In the genomic region with DNA sequence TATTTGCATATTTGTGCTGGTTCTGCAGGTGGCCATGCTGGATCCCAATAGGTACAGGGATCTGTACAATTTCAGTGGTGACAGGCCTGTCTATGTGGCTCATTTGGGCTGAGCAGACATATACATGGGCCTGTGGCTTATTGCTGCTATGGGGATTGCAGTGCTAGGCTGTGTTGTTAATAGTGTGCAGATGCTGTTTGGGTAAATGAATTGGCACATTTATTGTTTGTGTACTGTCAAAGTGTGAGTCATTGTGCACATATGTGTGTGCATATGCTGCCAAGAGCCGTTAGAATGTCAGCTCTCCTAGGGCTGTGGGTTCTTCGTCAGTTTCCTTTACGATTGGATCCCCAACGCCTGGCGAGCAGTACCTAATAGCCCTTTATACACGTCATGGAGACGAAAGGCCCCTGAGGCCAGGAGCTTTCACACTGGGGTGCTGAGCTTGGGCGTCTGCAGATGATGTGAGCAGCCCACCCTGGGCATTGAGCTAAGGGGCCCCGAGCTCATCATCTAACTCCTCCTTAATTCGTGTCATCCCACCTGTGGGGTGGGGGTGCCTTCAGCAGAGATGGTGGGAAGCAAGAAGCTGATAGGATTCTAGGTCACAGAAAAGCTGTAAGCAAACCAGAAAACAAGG, we compare ENCODE assay signal across 9 mouse cellular contexts. TPM values are rescaled to one million over a fixed set of nuclear protein-coding genes. Genes with fewer than 3 reads are reported as not detected.
DNase-seq lines count a peak whose midpoint lies in the region; ATAC-seq lines count a peak whose summit lies in the region.
"Had no signal": no experiment of that assay in that cellular context is flagged by ENCODE, and none has a peak within 500 bp of the region (broad histone marks: within the 10 kb centered on the region; RNA-seq: fewer than 3 reads in every experiment).

No protein-coding gene starts in this region.

- H3K4me3 ChIP-seq in hindbrain, embryonic 14.5 days (replicated peaks; ENCODE audit: low read length): no peak overlapping the region
- no peak overlapping the region for H3K4me3 ChIP-seq in hindbrain, embryonic 11.5 days (ENCODE audit: low read depth, low read length)
- peak overlapping the region; percentile 50 for H3K4me3 ChIP-seq in megakaryocyte, embryonic 14.5 days (replicated peaks)
- H3K4me3 ChIP-seq in embryonic facial prominence, embryonic 14.5 days (ENCODE audit: low read depth, low read length): no peak overlapping the region
- no peak overlapping the region for H3K4me3 ChIP-seq in stomach, embryonic 16.5 days (replicated peaks; ENCODE audit: low read length)

- peak; percentile 31; the same call in 1 of the 2 replicates for ATAC-seq in hindbrain, embryonic 14.5 days (ENCODE audit: low FRiP score)
- ATAC-seq in hindbrain, embryonic 11.5 days (ENCODE audit: low FRiP score): no peak
- ATAC-seq in megakaryocyte, adult 5-6 weeks (ENCODE audit: poor library complexity, severe bottlenecking): no peak
- peak; percentile 3; the same call in 1 of the 2 replicates for ATAC-seq in embryonic facial prominence, embryonic 14.5 days (ENCODE audit: low read depth)
- ATAC-seq in stomach, embryonic 16.5 days (ENCODE audit: insufficient read depth, low FRiP score): no peak

- no peak for DNase-seq in hindbrain, embryonic 14.5 days (ENCODE audit: low spot score)
- no peak for DNase-seq in hindbrain, embryonic 11.5 days (ENCODE audit: low spot score)
- DNase-seq in embryonic facial prominence, embryonic 14.5 days (ENCODE audit: low spot score): peak; percentile 56
- DNase-seq in embryo, embryonic 9.5 days (ENCODE audit: extremely low spot score): no peak
- DNase-seq: kidney, adult 18-20 months had no signal

- H3K27me3 ChIP-seq in hindbrain, embryonic 14.5 days (ENCODE audit: control insufficient read depth, insufficient read depth, low read length): no peaks in the 10 kb centered on the region
- H3K27me3 ChIP-seq in hindbrain, embryonic 11.5 days (ENCODE audit: control insufficient read depth, insufficient read depth, low read length): no peaks in the 10 kb centered on the region
- H3K27me3 ChIP-seq in megakaryocyte, embryonic 14.5 days (replicated peaks): no peaks in the 10 kb centered on the region
- no peaks in the 10 kb centered on the region for H3K27me3 ChIP-seq in embryonic facial prominence, embryonic 14.5 days (replicated peaks; ENCODE audit: control insufficient read depth, insufficient read depth, low read length)
- H3K27me3 ChIP-seq in stomach, embryonic 16.5 days (ENCODE audit: control insufficient read depth, insufficient read depth, low read length): no peaks in the 10 kb centered on the region

- no peak overlapping the region for H3K9ac ChIP-seq in hindbrain, embryonic 14.5 days
- H3K9ac ChIP-seq in hindbrain, embryonic 11.5 days (ENCODE audit: low read depth, low read length): no peak overlapping the region
- H3K9ac ChIP-seq in embryonic facial prominence, embryonic 14.5 days (ENCODE audit: low read depth, low read length): no peak overlapping the region
- peak overlapping the region; percentile 31; the same call in 1 of the 2 replicates for H3K9ac ChIP-seq in stomach, embryonic 16.5 days (ENCODE audit: low read length)

- H3K36me3 ChIP-seq in hindbrain, embryonic 14.5 days (replicated peaks; ENCODE audit: control insufficient read depth, insufficient read depth): no peaks in the 10 kb centered on the region
- H3K36me3 ChIP-seq in hindbrain, embryonic 11.5 days (ENCODE audit: control insufficient read depth, insufficient read depth, low read length): no peaks in the 10 kb centered on the region
- peaks cover 98% of the 10 kb centered on the region for H3K36me3 ChIP-seq in megakaryocyte, embryonic 14.5 days (replicated peaks; ENCODE audit: low read length)
- H3K36me3 ChIP-seq in embryonic facial prominence, embryonic 14.5 days (ENCODE audit: control insufficient read depth, insufficient read depth, low read length): no peaks in the 10 kb centered on the region
- no peaks in the 10 kb centered on the region for H3K36me3 ChIP-seq in stomach, embryonic 16.5 days (ENCODE audit: control insufficient read depth, insufficient read depth, low read length)
- H3K36me3 ChIP-seq: heart, embryonic 13.5 days had no signal

- no peak overlapping the region for H3K27ac ChIP-seq in hindbrain, embryonic 14.5 days
- no peak overlapping the region for H3K27ac ChIP-seq in hindbrain, embryonic 11.5 days (ENCODE audit: low read depth, low read length)
- no peak overlapping the region for H3K27ac ChIP-seq in embryonic facial prominence, embryonic 14.5 days (replicated peaks; ENCODE audit: low read depth, low read length)
- H3K27ac ChIP-seq in stomach, embryonic 16.5 days (ENCODE audit: low read length): peak overlapping the region; percentile 92

- no peaks in the 10 kb centered on the region for H3K9me3 ChIP-seq in hindbrain, embryonic 14.5 days (ENCODE audit: control insufficient read depth, low read length)
- H3K9me3 ChIP-seq in hindbrain, embryonic 11.5 days (ENCODE audit: control insufficient read depth, low read length): no peaks in the 10 kb centered on the region
- H3K9me3 ChIP-seq in megakaryocyte, embryonic 14.5 days: no peaks in the 10 kb centered on the region
- no peaks in the 10 kb centered on the region for H3K9me3 ChIP-seq in embryonic facial prominence, embryonic 14.5 days (ENCODE audit: control insufficient read depth, low read length)
- H3K9me3 ChIP-seq in stomach, embryonic 16.5 days (replicated peaks; ENCODE audit: control insufficient read depth, low read length): no peaks in the 10 kb centered on the region
- H3K9me3 ChIP-seq: heart, embryonic 13.5 days had no signal

- 66% methylated on average over 10 of the region's 10 CpGs for WGBS in hindbrain, embryonic 14.5 days
- 84% methylated on average over 10 of the region's 10 CpGs for whole genome bisulfite sequencing in hindbrain, embryonic 11.5 days
- WGBS in embryonic facial prominence, embryonic 14.5 days: 71% methylated on average over 10 of the region's 10 CpGs
- WGBS in stomach, embryonic 16.5 days: 75% methylated on average over 10 of the region's 10 CpGs

- H3K4me1 ChIP-seq in hindbrain, embryonic 14.5 days (replicated peaks; ENCODE audit: control insufficient read depth, insufficient read depth, low read length): 0 out of 2 replicates have a peak, but pooled peaks cover 5% of the 10 kb centered on the region
- no peaks in the 10 kb centered on the region for H3K4me1 ChIP-seq in hindbrain, embryonic 11.5 days (replicated peaks; ENCODE audit: control insufficient read depth, insufficient read depth, low read length)
- peaks cover 98% of the 10 kb centered on the region for H3K4me1 ChIP-seq in megakaryocyte, embryonic 14.5 days
- H3K4me1 ChIP-seq in embryonic facial prominence, embryonic 14.5 days (ENCODE audit: control insufficient read depth, insufficient read depth, low read length): peaks cover 5% of the 10 kb centered on the region; the same call in 1 of the 2 replicates
- peaks cover 20% of the 10 kb centered on the region for H3K4me1 ChIP-seq in stomach, embryonic 16.5 days (ENCODE audit: control insufficient read depth, insufficient read depth, low read length)

- no peak overlapping the region for H3K4me2 ChIP-seq in hindbrain, embryonic 14.5 days (replicated peaks)
- H3K4me2 ChIP-seq in hindbrain, embryonic 11.5 days (replicated peaks; ENCODE audit: low read depth, low read length): no peak overlapping the region
- H3K4me2 ChIP-seq in embryonic facial prominence, embryonic 14.5 days (ENCODE audit: low read depth, low read length): no peak overlapping the region
- no peak overlapping the region for H3K4me2 ChIP-seq in stomach, embryonic 16.5 days (ENCODE audit: low read depth, low read length)

RNA-seq across cellular contexts. Expression of a gene that starts 29.0 kb away (rescaled TPM):
- polyA plus RNA-seq in hindbrain, embryonic 14.5 days (2014; fragmentation: Nextera tagmentation; extraction: Ambion mirVana): 11.3 and 11.5 TPM in 2 replicates
- polyA plus RNA-seq in hindbrain, embryonic 11.5 days (2014; fragmentation: Nextera tagmentation; extraction: Ambion mirVana): 13.9 and 14.2 TPM in 2 replicates
- polyA plus RNA-seq in megakaryocyte, embryonic 14.5 days (2012; ENCODE audit: insufficient read depth, low replicate concordance): 143 and 148 TPM in 2 replicates
- total RNA-seq in megakaryocyte, adult 5-6 weeks (2015): 141 and 152 TPM in 2 replicates
- total RNA-seq in megakaryocyte, adult 5-6 weeks (2017): 211 and 245 TPM in 2 replicates
- 75.5 and 82.3 TPM in 2 replicates for polyA plus RNA-seq in embryonic facial prominence, embryonic 14.5 days (2014; fragmentation: Nextera tagmentation; extraction: Ambion mirVana)
- 105 and 111 TPM in 2 replicates for polyA plus RNA-seq in stomach, embryonic 16.5 days (2015; fragmentation: Nextera tagmentation; extraction: Ambion mirVana)

RNA-seq across cellular contexts. Expression of a gene that starts 33.9 kb away (rescaled TPM):
- 1.3 TPM in 1 of 2 replicates, not detected in the other for polyA plus RNA-seq in hindbrain, embryonic 14.5 days (2014; fragmentation: Nextera tagmentation; extraction: Ambion mirVana)
- 0.99 TPM in 1 of 2 replicates, not detected in the other for polyA plus RNA-seq in hindbrain, embryonic 11.5 days (2014; fragmentation: Nextera tagmentation; extraction: Ambion mirVana)
- polyA plus RNA-seq in megakaryocyte, embryonic 14.5 days (2012; ENCODE audit: insufficient read depth, low replicate concordance): 1.4 TPM in 1 of 2 replicates, not detected in the other
- total RNA-seq in megakaryocyte, adult 5-6 weeks (2015): 10.2 TPM in 1 of 2 replicates, not detected in the other
- total RNA-seq in megakaryocyte, adult 5-6 weeks (2017): 35.6 TPM in 1 of 2 replicates, not detected in the other
- polyA plus RNA-seq in embryonic facial prominence, embryonic 14.5 days (2014; fragmentation: Nextera tagmentation; extraction: Ambion mirVana): not detected in 2 replicates
- polyA plus RNA-seq in stomach, embryonic 16.5 days (2015; fragmentation: Nextera tagmentation; extraction: Ambion mirVana): 5.4 and 5.7 TPM in 2 replicates
- polyA plus RNA-seq: heart, embryonic 13.5 days had no signal

RNA-seq across cellular contexts. Expression of a gene that starts 44.7 kb away (rescaled TPM):
- polyA plus RNA-seq in hindbrain, embryonic 14.5 days (2014; fragmentation: Nextera tagmentation; extraction: Ambion mirVana): 25.9 and 26.6 TPM in 2 replicates
- 14.4 and 17.8 TPM in 2 replicates for polyA plus RNA-seq in hindbrain, embryonic 11.5 days (2014; fragmentation: Nextera tagmentation; extraction: Ambion mirVana)
- polyA plus RNA-seq in megakaryocyte, embryonic 14.5 days (2012; ENCODE audit: insufficient read depth, low replicate concordance): 0.54 and 0.63 TPM in 2 replicates
- total RNA-seq in megakaryocyte, adult 5-6 weeks (2015): 35.4 and 37.5 TPM in 2 replicates
- 25.7 and 65.8 TPM in 2 replicates for total RNA-seq in megakaryocyte, adult 5-6 weeks (2017)
- polyA plus RNA-seq in embryonic facial prominence, embryonic 14.5 days (2014; fragmentation: Nextera tagmentation; extraction: Ambion mirVana): 32.1 and 33.0 TPM in 2 replicates
- polyA plus RNA-seq in stomach, embryonic 16.5 days (2015; fragmentation: Nextera tagmentation; extraction: Ambion mirVana): 16.0 and 19.0 TPM in 2 replicates

RNA-seq across cellular contexts. Expression of a gene that starts 59.9 kb away (rescaled TPM):
- polyA plus RNA-seq in hindbrain, embryonic 14.5 days (2014; fragmentation: Nextera tagmentation; extraction: Ambion mirVana): 12.7 and 14.3 TPM in 2 replicates
- polyA plus RNA-seq in hindbrain, embryonic 11.5 days (2014; fragmentation: Nextera tagmentation; extraction: Ambion mirVana): 8.1 and 8.7 TPM in 2 replicates
- 236 and 315 TPM in 2 replicates for polyA plus RNA-seq in megakaryocyte, embryonic 14.5 days (2012; ENCODE audit: insufficient read depth, low replicate concordance)
- total RNA-seq in megakaryocyte, adult 5-6 weeks (2015): 22.3 and 23.9 TPM in 2 replicates
- 8.2 and 8.4 TPM in 2 replicates for total RNA-seq in megakaryocyte, adult 5-6 weeks (2017)
- 21.2 and 21.5 TPM in 2 replicates for polyA plus RNA-seq in embryonic facial prominence, embryonic 14.5 days (2014; fragmentation: Nextera tagmentation; extraction: Ambion mirVana)
- 95.6 and 106 TPM in 2 replicates for polyA plus RNA-seq in stomach, embryonic 16.5 days (2015; fragmentation: Nextera tagmentation; extraction: Ambion mirVana)

Comparison
In these comparisons a context has a peak if more than half of its experiments do, and no peak if none do; other contexts are left out.
1. ATAC-seq: peak in hindbrain, embryonic 14.5 days (single experiment) and embryonic facial prominence, embryonic 14.5 days (single experiment); none in hindbrain, embryonic 11.5 days (single experiment), megakaryocyte, adult 5-6 weeks (single experiment) and stomach, embryonic 16.5 days (single experiment).